Mouse (Mus musculus): ENCODE measurements around the gene Hnrnpl. TPM values are rescaled to one million over a fixed set of nuclear protein-coding genes. Genes with fewer than 3 reads are reported as not detected.
"Not testable (repeated sequence)": the region's sequence is repeated elsewhere in the genome, so short reads cannot be mapped to it uniquely, and the experiment has no call there.

The Hnrnpl gene
- polyA plus RNA-seq, 1 experiment from 2014 or later, result 88.6 TPM

DNA sequence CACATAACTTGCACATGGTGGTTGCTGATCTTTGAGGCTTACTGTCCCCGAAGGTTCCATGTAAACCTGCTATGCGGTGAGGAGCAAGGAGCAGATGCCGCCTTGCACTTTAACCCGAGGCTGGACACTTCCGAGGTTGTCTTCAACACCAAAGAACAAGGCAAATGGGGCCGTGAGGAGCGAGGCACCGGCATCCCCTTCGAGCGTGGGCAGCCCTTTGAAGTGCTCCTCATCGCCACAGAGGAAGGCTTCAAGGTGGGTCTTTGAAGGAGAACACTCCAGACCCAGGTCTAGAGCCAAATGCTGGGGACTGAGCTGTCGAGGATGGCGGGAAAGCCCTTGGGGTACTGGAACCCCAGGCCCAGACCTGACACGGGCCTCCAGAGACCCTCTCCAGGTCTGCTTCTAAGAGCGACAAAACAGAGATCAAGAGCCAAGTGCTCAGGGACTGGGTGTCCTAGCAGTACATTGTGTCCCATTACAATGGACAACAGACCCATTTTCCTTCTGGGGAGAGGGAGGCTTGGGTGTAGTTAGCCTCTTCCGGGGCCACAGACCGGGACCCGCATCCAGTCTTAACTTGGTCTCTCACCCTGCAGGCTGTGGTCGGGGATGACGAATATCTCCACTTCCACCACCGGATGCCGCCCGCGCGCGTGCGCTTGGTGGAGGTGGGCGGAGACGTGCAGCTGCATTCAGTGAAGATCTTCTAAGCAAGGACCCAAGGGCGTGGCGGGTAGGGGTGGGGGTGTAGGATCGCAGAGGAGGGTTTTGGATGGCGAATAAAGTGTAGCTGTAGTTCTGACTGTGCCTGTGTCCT, 57.4 kb downstream of the Hnrnpl start:
- WGBS (ENCODE audit: insufficient replicate concordance), result 34% methylated on average over 33 of the region's 33 CpGs
- Histone ChIP-seq H3K9ac (replicated peaks) (0 out of 2 replicates have a peak overlapping the region, but pooled peaks have one; percentile 6), H3K27me3 (ENCODE audit: insufficient read depth, low read length) (no peaks in the 10 kb centered on the region), H3K4me2 (ENCODE audit: low read depth, low read length) (peak overlapping the region; percentile 56), H3K4me1 (ENCODE audit: insufficient read depth) (peaks cover 9% of the 10 kb centered on the region; the same call in 1 of the 2 replicates), H3K27ac (ENCODE audit: low read depth) (no peak overlapping the region), H3K9me3 (ENCODE audit: low read length) (no peaks in the 10 kb centered on the region; the same call in 1 of the 2 replicates), H3K36me3 (replicated peaks; ENCODE audit: insufficient read depth, low read length) (no peaks in the 10 kb centered on the region), H3K4me3 (ENCODE audit: low read depth, low read length) (no peak overlapping the region)
- ATAC-seq (peak; percentile 69), DNase-seq (peak; percentile 87)
- TF ChIP-seq CTCF (IDR thresholded peaks at IDR 0.05; ENCODE audit: low read depth), result peak; percentile 43
- TF ChIP-seq EP300 (IDR thresholded peaks at IDR 0.05; ENCODE audit: low read depth), result no peak

DNA sequence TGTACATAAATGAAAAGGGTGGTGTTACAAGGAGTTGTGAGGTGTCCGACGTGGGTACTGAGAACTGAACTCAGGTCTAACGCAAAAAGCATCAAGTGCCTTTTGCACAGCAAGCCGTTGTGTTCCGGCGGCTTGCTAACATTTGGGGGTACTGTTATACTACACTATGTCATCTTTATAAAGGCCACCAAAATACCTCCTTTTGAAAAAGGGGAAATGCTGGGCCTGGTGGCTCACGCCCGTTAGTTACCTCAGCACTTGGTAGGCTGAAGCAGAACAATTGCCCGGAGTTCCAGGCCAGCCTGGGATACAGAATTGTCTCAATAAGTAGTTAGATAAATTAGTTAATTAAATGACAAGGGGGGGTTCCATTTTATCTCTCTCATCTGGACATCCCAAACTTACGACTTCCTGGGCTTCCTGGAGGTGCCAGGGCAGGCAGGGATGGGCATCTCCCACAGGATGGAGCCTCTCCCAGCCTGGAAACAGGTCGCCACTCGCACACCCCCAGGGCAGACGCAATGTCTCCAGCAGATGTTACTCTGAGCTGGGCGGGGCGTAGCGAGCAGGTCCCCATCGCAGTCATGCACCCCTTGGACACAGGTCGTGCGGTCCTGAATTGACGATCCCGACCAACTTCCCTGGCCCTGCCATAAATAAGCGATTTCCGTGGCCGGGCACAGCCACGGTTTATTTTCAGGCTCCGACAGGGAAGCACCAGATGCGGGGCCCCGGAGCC, 58.6 kb downstream of the Hnrnpl start:
- Histone ChIP-seq H3K27ac (ENCODE audit: low read depth) (no peak overlapping the region), H3K9me3 (ENCODE audit: low read length) (no peaks in the 10 kb centered on the region)
- TF ChIP-seq EP300 (IDR thresholded peaks at IDR 0.05; ENCODE audit: low read depth) (no peak), CTCF (IDR thresholded peaks at IDR 0.05; ENCODE audit: low read depth) (no peak)

DNA sequence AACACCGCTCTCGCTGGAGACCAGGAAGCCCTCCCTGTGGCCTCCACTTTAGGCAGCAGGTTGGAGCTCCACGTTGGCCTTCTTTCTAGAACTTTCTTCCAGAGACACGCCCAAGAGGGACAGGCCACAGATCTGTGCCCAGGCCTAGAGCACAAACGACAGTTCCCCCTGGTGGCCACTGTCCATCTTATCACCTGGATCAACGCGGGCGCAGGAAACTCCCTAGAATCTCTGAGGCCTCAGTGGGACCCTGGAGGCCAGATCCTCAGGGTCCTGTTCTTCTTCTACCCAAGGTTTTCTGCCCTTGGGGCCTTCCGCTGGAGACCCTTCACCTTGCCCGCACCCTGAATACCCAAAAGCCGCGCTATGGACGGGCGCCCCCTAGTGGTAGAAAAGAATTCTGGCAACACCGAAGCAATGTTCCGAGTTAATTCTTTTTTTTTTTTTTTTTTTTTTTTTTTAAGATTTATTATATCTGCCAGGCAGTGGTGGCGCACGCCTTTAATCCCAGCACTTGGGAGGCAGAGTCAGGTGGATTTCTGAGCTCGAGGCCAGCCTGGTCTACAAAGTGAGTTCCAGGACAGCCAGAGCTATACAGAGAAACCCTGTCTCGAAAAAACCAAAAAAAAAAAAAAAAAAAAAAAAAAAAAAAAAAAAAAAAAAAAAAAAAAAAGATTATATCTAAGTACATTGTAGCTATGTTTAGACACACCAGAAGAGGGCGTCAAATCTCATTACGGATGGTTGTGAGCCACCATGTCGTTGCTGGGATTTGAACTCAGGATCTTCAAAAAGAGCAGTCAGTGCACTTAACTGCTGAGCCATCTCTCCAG, 59.4 kb downstream of the Hnrnpl start:
- H3K27me3 ChIP-seq (ENCODE audit: insufficient read depth, low read length); H3K36me3 ChIP-seq (replicated peaks; ENCODE audit: insufficient read depth, low read length); H3K9me3 ChIP-seq (ENCODE audit: low read length); H3K4me1 ChIP-seq (ENCODE audit: insufficient read depth); H3K27ac ChIP-seq (ENCODE audit: low read depth): not testable (repeated sequence)
- ATAC-seq, result peak; percentile 71
- peak; percentile 86 for DNase-seq
- H3K4me2 ChIP-seq (ENCODE audit: low read depth, low read length), result peak overlapping the region; percentile 65
- peak overlapping the region; percentile 28; the same call in 1 of the 2 replicates for H3K4me3 ChIP-seq (ENCODE audit: low read depth, low read length)
- peak; percentile 82 for TF ChIP-seq CTCF (IDR thresholded peaks at IDR 0.05; ENCODE audit: low read depth)
- WGBS (ENCODE audit: insufficient replicate concordance), result 18% methylated on average over 23 of the region's 23 CpGs
- H3K9ac ChIP-seq (replicated peaks), result peak overlapping the region; percentile 41; the same call in 1 of the 2 replicates

More for the DNA sequence above, 58.6 kb downstream of the Hnrnpl start:
- Histone ChIP-seq H3K36me3 (replicated peaks; ENCODE audit: insufficient read depth, low read length) (no peaks in the 10 kb centered on the region), H3K4me3 (ENCODE audit: low read depth, low read length) (no peak overlapping the region), H3K4me1 (ENCODE audit: insufficient read depth) (peaks cover 9% of the 10 kb centered on the region; the same call in 1 of the 2 replicates), H3K9ac (replicated peaks) (no peak overlapping the region), H3K4me2 (ENCODE audit: low read depth, low read length) (peak overlapping the region; percentile 65; the same call in 1 of the 2 replicates), H3K27me3 (ENCODE audit: insufficient read depth, low read length) (no peaks in the 10 kb centered on the region)
- no peak for ATAC-seq
- 84% methylated on average over 28 of the region's 28 CpGs for WGBS (ENCODE audit: insufficient replicate concordance)
- no peak for DNase-seq

DNA sequence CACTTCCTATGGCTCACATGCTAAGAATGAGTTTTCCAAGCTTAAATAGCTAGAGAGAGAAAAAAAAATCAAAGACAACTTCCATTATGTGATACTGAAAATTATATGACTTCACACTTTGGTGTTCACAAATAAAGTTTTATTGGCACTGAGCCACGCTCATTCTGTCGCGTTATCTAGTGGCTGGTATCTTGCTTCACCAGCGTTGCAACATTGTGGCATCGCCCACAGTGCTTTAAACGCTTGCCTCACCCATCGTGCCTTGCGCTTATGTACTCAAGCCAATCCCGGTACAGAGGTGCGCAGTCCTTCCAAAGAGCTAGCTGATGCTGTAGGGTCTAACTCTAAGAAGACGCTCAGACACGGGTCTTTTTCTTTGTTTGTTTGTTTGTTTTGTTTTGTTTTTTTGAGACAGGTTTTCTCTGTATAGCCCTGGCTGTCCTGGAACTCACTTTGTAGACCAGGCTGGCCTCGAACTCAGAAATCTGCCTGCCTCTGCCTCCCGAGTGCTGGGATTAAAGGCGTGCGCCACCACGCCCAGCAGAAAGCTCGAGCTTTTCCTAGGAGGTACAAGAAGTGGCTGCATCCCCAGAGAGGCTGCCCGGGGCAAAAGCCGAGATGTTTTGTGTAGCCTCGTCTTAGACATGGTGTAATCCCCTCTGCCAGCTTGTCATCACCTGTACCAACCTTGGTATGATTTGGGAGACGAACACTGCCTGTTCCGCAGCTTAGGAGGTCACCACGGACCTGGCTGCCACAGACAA, 62.7 kb downstream of the Hnrnpl start:
- H3K27ac ChIP-seq (ENCODE audit: low read depth), result no peak overlapping the region
- no peak overlapping the region for H3K4me2 ChIP-seq (ENCODE audit: low read depth, low read length)
- no peaks in the 10 kb centered on the region for H3K36me3 ChIP-seq (replicated peaks; ENCODE audit: insufficient read depth, low read length)
- 68% methylated on average over 24 of the region's 24 CpGs for WGBS (ENCODE audit: insufficient replicate concordance)
- H3K9me3 ChIP-seq (ENCODE audit: low read length), result no peaks in the 10 kb centered on the region
- peak; percentile 56 for ATAC-seq
- no peak overlapping the region for H3K9ac ChIP-seq (replicated peaks)
- no peak overlapping the region for H3K4me3 ChIP-seq (ENCODE audit: low read depth, low read length)
- no peak for DNase-seq
- TF ChIP-seq CTCF (IDR thresholded peaks at IDR 0.05; ENCODE audit: low read depth), result no peak
- peak; percentile 11; the same call in 1 of the 2 replicates for TF ChIP-seq EP300 (IDR thresholded peaks at IDR 0.05; ENCODE audit: low read depth)
- peaks cover 3% of the 10 kb centered on the region; the same call in 1 of the 2 replicates for H3K4me1 ChIP-seq (ENCODE audit: insufficient read depth)
- H3K27me3 ChIP-seq (ENCODE audit: insufficient read depth, low read length), result no peaks in the 10 kb centered on the region

Other genes with a start within 250 kb of the Hnrnpl start
- gene Samd4b, start 210.4 kb upstream of the Hnrnpl start, polyA plus RNA-seq (2015; fragmentation: Nextera tagmentation; extraction: Ambion mirVana), result 3.5 and 4.3 TPM in 2 replicates
- gene Pak4, start 210.4 kb upstream of the Hnrnpl start, polyA plus RNA-seq (2015; fragmentation: Nextera tagmentation; extraction: Ambion mirVana), result 5.3 and 6.2 TPM in 2 replicates
- gene Acp7, start 177.2 kb upstream of the Hnrnpl start, polyA plus RNA-seq (2015; fragmentation: Nextera tagmentation; extraction: Ambion mirVana), result not detected in 2 replicates
- gene Fbxo27, start 115.7 kb upstream of the Hnrnpl start, polyA plus RNA-seq (2015; fragmentation: Nextera tagmentation; extraction: Ambion mirVana), result 0.19 and 0.24 TPM in 2 replicates
- 0.90 and 1.0 TPM in 2 replicates for gene Fbxo17, start 91.7 kb upstream of the Hnrnpl start, polyA plus RNA-seq (2015; fragmentation: Nextera tagmentation; extraction: Ambion mirVana)
- gene Mrps12, start 66.7 kb upstream of the Hnrnpl start, polyA plus RNA-seq (2015; fragmentation: Nextera tagmentation; extraction: Ambion mirVana), result 77.2 and 83.9 TPM in 2 replicates
- gene Sars2, start 66.5 kb upstream of the Hnrnpl start, polyA plus RNA-seq (2015; fragmentation: Nextera tagmentation; extraction: Ambion mirVana), result 7.9 and 8.5 TPM in 2 replicates
- not detected in 2 replicates for gene Ccer2, start 52.4 kb upstream of the Hnrnpl start, polyA plus RNA-seq (2015; fragmentation: Nextera tagmentation; extraction: Ambion mirVana)
- gene Sirt2, start 41.8 kb upstream of the Hnrnpl start, polyA plus RNA-seq (2015; fragmentation: Nextera tagmentation; extraction: Ambion mirVana), result 20.5 and 22.7 TPM in 2 replicates
- gene Nfkbib, start 41.0 kb upstream of the Hnrnpl start, polyA plus RNA-seq (2015; fragmentation: Nextera tagmentation; extraction: Ambion mirVana), result 25.1 and 26.9 TPM in 2 replicates
- gene Rinl, start 19.6 kb upstream of the Hnrnpl start, polyA plus RNA-seq (2015; fragmentation: Nextera tagmentation; extraction: Ambion mirVana), result 7.2 and 7.6 TPM in 2 replicates
- 534 and 566 TPM in 2 replicates for gene Ech1, start 16.7 kb downstream of the Hnrnpl start, polyA plus RNA-seq (2015; fragmentation: Nextera tagmentation; extraction: Ambion mirVana)
- gene Lgals4, start 25.3 kb downstream of the Hnrnpl start, polyA plus RNA-seq (2015; fragmentation: Nextera tagmentation; extraction: Ambion mirVana), result 19.5 and 21.3 TPM in 2 replicates
- 0.14 and 0.34 TPM in 2 replicates for gene Lgals7, start 55.3 kb downstream of the Hnrnpl start, polyA plus RNA-seq (2015; fragmentation: Nextera tagmentation; extraction: Ambion mirVana)
- 0.09 and 0.23 TPM in 2 replicates for gene Capn12, start 72.9 kb downstream of the Hnrnpl start, polyA plus RNA-seq (2015; fragmentation: Nextera tagmentation; extraction: Ambion mirVana)
- 76.3 and 81.2 TPM in 2 replicates for gene Actn4, start 153.8 kb downstream of the Hnrnpl start, polyA plus RNA-seq (2015; fragmentation: Nextera tagmentation; extraction: Ambion mirVana)
- gene Eif3k, start 173.3 kb downstream of the Hnrnpl start, polyA plus RNA-seq (2015; fragmentation: Nextera tagmentation; extraction: Ambion mirVana), result 162 and 166 TPM in 2 replicates
- gene Map4k1, start 173.5 kb downstream of the Hnrnpl start, polyA plus RNA-seq (2015; fragmentation: Nextera tagmentation; extraction: Ambion mirVana), result 11.9 and 16.5 TPM in 2 replicates